Mouse (Mus musculus) bone marrow, adult 2 months (tissue): ENCODE data around the gene Scin.

Source experiments
- CTCF ChIP-seq: fragments of 200-500 bp; IDR thresholded peaks from 2 replicates; pipeline ENCODE4 v1.5.1; 2011; ENCODE audit warnings: low read length, control low read depth; ENCODE audit not compliant: control insufficient read depth, insufficient read depth
- POLR2A ChIP-seq: fragments of 200-500 bp; IDR thresholded peaks from 2 replicates; pipeline ENCODE4 v1.6.1; 2011; ENCODE audit warnings: low read depth, mild to moderate bottlenecking, control low read depth, low read length, borderline replicate concordance; ENCODE audit not compliant: control insufficient read depth

DNA sequence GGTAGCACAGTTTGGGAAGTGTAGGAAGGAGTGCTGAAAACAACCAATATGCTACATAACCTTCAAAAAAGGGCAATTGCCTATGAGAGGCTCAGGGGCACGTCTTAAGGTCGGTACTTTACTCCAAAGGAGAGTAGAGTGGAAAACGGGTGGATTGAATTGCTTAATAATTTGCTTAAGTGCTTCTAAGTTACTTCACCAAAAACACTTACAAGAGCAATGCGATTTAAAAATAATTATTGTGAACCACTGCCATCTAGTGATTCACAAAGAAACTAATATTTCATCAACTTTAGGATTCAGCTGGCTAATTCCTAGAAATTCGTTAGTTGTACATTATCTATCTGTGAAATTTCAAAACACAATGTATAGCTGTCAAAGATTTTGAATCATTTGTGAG lies 60.4 kb downstream of the Scin start:
- TF ChIP-seq CTCF (no peak), POLR2A (no peak)
